Mouse (Mus musculus): ENCODE results near the gene Lmbr1l. TPM values are rescaled to one million over a fixed set of nuclear protein-coding genes. Genes with fewer than 3 reads are reported as not detected.
A peak's percentile ranks its signal among the peaks of the same experiment; 100 is the strongest.

Lmbr1l gene
- polyA plus RNA-seq (2012; ENCODE audit: insufficient read depth, insufficient read length, missing spikeins) = 22.0 and 25.7 TPM in 2 replicates

DNA sequence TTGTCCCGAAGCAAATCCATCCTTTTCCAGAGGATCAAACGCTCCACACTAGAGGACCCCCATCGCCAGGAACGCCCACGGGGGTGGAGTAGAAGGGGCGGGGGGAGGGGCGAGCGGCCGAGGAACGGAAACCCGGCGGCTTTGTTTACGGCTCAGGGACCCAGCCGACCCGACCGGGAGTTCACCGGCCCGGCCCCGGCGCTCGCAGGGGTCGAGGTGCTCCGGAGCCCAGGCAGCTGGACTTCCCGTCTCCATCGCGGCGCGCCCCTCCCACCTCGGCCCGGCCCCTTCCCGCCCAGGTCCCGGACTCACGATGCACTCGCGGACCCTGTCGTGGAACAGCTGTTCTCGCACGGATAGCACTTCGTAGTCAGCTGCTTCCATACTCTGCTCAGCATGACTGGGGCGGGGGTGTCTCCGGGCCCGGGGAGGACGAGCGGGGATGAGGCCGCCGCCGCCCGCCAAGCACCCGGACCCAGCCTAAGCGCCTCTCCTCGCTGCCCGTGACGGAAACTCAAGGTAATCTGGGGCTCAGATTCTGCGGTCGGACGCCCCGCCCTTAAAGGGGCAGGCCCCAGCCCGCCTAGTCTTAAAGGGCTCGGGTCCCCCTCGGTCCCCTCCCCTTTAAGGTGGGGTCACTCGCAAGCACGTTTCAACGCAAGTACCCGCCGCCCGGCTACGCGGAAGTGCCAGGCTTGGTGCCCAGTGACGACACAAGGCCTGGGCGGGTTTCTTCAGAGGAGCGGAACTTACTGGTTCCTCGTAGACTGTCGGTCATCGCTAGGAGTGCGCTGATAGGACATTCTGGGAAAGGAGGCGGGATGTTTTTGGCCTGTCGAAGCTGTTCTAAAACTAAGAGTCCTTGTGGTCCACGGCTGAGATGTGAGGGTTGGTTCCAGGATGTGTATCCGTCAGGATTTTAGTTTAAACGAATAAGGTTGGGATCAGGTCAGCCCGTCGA lies at the start of gene Lmbr1l:
Lmbr1l (minus strand) TSS at position 694 of the 961 bp plus-strand sequence.
- Histone ChIP-seq H3K4me1 (ENCODE audit: control insufficient read depth, insufficient read depth, low read length) (peaks cover 10% of the 10 kb centered on the region), H3K27ac (ENCODE audit: insufficient read depth, low read depth, low read length) (peak within 1 kb of the TSS; percentile 72), H3K4me3 (ENCODE audit: insufficient read depth, low read length) (peak within 1 kb of the TSS; percentile 98)
- TF ChIP-seq POLR2A (IDR thresholded peaks at IDR 0.05; ENCODE audit: borderline replicate concordance, low read depth, low read length) = no peak
- no peak for TF ChIP-seq CTCF (IDR thresholded peaks at IDR 0.05; ENCODE audit: low read depth, low read length)

DNA sequence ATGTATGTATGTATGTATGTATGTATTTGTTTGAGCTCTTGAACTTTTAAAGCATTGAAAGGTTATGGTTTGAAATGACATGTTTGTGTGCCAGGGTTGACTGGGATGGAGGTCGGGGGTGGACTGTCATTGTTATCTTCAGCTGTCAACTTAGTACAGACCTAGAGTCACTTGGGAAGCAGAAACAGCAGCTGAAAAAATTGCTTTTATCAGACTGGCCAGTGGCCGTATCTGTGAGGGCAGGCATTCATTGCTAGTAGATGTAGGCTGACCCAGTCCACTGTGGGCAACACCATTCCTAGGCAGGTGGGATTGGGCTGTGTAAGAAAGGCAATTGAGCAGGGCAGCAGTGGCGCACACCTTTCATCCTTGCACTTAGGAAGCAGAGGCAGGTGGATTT lies 41.5 kb upstream of the Lmbr1l start:
- H3K4me1 ChIP-seq (ENCODE audit: control insufficient read depth, insufficient read depth, low read length) = peaks cover 16% of the 10 kb centered on the region
- H3K27ac ChIP-seq (ENCODE audit: insufficient read depth, low read depth, low read length) = no peak overlapping the region
- no peak overlapping the region for H3K4me3 ChIP-seq (ENCODE audit: insufficient read depth, low read length)
- no peak for TF ChIP-seq CTCF (IDR thresholded peaks at IDR 0.05; ENCODE audit: low read depth, low read length)

DNA sequence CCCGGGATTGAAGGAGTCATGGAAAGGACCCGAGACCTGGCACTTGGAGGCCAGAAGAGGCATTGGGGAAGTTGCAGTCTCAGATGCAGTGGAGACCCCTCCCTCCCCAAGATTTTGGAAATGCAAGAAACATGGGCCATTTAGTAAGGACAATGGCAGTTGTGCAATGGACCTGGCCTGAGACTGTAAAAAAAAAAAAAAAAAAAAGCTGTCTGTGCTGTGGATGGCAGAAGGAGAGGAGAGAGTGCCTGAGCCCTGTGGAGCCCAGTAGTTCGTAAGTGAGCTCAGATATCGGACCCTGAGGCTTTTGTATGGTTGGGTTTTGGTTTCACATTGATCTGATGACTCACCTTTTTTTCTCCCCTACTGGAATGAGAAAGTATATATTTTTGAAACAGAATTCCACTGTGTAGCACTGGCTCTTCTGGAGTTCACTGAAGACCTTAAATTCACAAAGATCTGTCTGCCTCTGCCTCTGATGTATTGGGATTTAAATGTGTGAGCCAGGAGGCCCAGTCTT lies 40.9 kb upstream of the Lmbr1l start:
- TF ChIP-seq POLR2A (IDR thresholded peaks at IDR 0.05; ENCODE audit: borderline replicate concordance, low read depth, low read length) (no peak), CTCF (IDR thresholded peaks at IDR 0.05; ENCODE audit: low read depth, low read length) (no peak)
- Histone ChIP-seq H3K27ac (ENCODE audit: insufficient read depth, low read depth, low read length) (no peak overlapping the region), H3K4me1 (ENCODE audit: control insufficient read depth, insufficient read depth, low read length) (peaks cover 16% of the 10 kb centered on the region), H3K4me3 (ENCODE audit: insufficient read depth, low read length) (no peak overlapping the region)

DNA sequence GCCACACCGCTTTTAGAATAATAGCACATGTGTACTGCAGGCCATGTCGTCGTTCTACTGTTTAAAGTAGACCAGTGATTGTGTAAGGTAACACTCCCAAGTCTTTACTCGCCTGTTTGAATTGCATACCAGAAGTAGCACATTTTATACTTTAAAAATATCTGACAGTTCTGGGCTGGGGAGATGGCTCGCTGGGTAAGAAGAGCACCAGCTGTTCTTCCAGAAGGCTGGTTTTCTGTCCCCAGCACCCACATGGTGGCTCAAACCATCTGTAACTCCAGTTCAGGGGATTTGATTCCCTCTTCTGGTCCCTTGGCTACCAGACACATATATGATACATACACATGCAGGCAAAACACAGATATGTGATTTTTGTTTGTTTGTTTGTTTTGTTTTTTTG lies 39.4 kb upstream of the Lmbr1l start:
- H3K4me3 ChIP-seq (ENCODE audit: insufficient read depth, low read length) = no peak overlapping the region
- no peak for TF ChIP-seq CTCF (IDR thresholded peaks at IDR 0.05; ENCODE audit: low read depth, low read length)
- no peak for TF ChIP-seq POLR2A (IDR thresholded peaks at IDR 0.05; ENCODE audit: borderline replicate concordance, low read depth, low read length)
- H3K4me1 ChIP-seq (ENCODE audit: control insufficient read depth, insufficient read depth, low read length) = peaks cover 16% of the 10 kb centered on the region
- no peak overlapping the region for H3K27ac ChIP-seq (ENCODE audit: insufficient read depth, low read depth, low read length)

DNA sequence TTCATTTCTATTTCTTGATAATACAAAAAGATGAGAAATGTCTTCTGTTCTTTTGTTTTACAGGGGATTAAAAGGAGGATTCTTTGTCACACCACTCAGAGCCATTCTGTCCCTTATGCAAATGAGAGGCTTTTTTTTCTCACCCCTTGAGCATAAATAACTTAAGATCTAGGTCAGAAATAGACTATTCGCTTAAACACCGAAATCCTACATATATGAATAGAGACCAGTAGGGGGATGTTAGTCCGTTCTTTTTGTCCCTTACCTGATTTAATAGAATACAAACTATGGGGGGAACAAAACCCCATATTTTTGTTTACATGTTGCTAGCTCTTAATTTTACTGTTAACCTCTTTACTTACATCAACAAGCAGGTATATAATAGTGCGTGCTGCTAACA lies 38.0 kb upstream of the Lmbr1l start:
- no peak overlapping the region for H3K4me3 ChIP-seq (ENCODE audit: insufficient read depth, low read length)
- no peak overlapping the region for H3K27ac ChIP-seq (ENCODE audit: insufficient read depth, low read depth, low read length)
- TF ChIP-seq CTCF (IDR thresholded peaks at IDR 0.05; ENCODE audit: low read depth, low read length) (no peak), POLR2A (IDR thresholded peaks at IDR 0.05; ENCODE audit: borderline replicate concordance, low read depth, low read length) (no peak)
- H3K4me1 ChIP-seq (ENCODE audit: control insufficient read depth, insufficient read depth, low read length) = peaks cover 21% of the 10 kb centered on the region

DNA sequence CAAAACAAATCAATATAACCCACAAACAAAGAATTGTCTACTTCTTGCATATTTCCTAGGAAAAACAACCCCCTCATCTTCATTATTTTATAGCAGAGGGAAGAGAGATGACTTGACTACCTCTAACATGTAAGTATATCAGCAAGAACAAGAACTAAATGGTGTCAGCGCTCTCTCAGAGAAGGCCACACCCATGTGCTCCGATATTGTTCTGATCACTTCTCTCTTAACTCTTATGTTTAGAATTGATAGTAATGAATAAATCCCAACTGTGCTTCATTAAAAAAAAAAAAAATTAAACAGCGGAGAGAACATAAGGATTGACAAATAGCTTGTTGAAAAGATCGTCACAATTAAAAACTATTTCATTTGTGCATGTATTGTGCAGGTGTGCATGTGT lies 37.3 kb upstream of the Lmbr1l start:
- no peak overlapping the region for H3K27ac ChIP-seq (ENCODE audit: insufficient read depth, low read depth, low read length)
- H3K4me3 ChIP-seq (ENCODE audit: insufficient read depth, low read length) = no peak overlapping the region
- no peak for TF ChIP-seq CTCF (IDR thresholded peaks at IDR 0.05; ENCODE audit: low read depth, low read length)
- TF ChIP-seq POLR2A (IDR thresholded peaks at IDR 0.05; ENCODE audit: borderline replicate concordance, low read depth, low read length) = no peak
- peaks cover 21% of the 10 kb centered on the region for H3K4me1 ChIP-seq (ENCODE audit: control insufficient read depth, insufficient read depth, low read length)

DNA sequence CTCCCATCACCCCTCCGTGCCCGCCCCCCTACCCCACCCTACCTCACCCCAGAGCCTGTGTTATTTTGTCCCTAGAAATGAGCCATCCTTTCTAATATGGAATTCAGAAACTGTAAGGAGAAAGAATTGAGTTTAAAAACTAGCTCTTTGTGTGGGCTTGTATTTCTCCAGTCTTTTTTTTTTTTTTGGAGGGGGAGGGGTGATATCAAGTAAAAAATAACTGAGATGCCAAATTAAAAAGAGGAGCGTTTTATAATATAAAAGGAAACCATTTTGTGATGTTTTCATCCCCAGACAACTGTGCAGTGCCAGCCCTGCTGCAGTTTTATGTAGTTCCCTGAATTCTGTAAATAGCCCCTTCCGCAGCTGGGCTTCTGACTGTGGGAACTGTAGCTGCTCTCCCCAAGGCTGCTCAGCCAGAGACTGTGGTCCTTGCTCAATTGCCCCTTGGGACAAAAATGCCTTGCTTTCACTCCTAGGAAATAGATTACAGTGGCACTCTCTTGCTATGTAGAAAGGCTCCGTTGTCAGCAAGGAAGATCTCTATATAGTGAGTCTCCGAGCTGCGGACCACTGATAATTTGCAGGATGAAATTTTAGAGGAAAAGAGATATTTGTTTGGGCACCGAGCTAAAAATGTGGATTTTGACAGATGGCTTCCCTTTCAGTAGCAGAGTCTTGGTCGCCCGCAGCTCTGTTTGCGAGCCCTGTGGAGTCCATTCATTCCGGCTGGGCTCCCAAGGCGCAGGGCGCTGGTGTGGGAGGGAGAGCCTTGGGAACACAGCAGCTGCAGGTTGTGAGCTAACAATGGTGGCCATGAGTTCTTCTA lies 36.6 kb upstream of the Lmbr1l start:
- H3K4me1 ChIP-seq (ENCODE audit: control insufficient read depth, insufficient read depth, low read length) = peaks cover 21% of the 10 kb centered on the region
- no peak overlapping the region for H3K27ac ChIP-seq (ENCODE audit: insufficient read depth, low read depth, low read length)
- H3K4me3 ChIP-seq (ENCODE audit: insufficient read depth, low read length) = no peak overlapping the region
- TF ChIP-seq POLR2A (IDR thresholded peaks at IDR 0.05; ENCODE audit: borderline replicate concordance, low read depth, low read length) = no peak
- no peak for TF ChIP-seq CTCF (IDR thresholded peaks at IDR 0.05; ENCODE audit: low read depth, low read length)

DNA sequence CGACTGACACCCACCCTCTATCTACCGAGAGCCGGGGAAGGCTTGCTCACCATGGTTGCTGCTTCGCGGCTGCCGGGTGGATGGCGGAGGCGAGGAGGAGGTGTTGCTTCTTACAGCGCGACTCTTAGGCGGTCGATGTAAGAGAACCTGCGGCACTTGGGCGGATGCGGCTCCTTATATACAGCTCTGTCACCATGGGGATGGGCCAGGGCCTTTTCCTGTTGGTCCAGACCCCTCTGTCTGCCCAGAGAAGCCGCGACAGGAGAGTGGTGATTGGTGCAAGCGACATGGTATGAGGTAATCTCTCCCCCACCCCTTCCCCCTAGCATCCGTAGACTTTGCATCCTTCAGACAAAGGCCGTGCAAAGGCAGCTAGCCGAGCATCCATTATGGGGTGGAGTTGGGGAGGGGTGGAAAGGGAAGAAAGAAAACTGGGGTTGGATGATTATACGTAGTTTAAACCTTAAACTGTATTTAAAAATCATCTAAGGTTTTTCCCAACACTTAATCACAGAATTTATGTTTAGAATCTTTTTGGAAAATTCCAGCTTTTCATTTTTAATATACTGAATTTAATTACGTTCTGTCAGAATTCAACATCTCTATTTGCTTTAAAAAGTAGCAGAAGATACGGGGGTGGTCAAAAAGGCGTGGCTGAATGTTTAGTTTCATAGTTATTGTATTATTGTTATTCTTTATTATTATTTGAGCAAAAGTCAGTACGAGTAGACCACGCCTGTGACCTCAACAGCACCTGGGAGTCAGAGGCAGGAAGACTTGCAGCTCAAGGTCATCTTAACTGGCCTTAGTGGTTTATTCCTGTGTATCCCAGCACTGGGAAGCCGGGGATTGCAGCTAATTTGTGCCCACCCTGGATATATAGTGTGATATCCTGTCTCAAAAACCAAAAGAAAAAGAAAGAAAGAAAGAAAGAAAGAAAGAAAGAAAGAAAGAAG lies 35.6 kb upstream of the Lmbr1l start, which contains the start of the genes Gm49450 and Tuba1a:
Gm49450 (minus strand) TSS at position 151 of the 956 bp plus-strand sequence.
Tuba1a (minus strand) TSS at position 303 of the 956 bp plus-strand sequence.
- H3K4me3 ChIP-seq (ENCODE audit: insufficient read depth, low read length) = peak within 1 kb of the TSS; percentile 88
- TF ChIP-seq POLR2A (IDR thresholded peaks at IDR 0.05; ENCODE audit: borderline replicate concordance, low read depth, low read length) (no peak), CTCF (IDR thresholded peaks at IDR 0.05; ENCODE audit: low read depth, low read length) (no peak)
- peaks cover 19% of the 10 kb centered on the region for H3K4me1 ChIP-seq (ENCODE audit: control insufficient read depth, insufficient read depth, low read length)
- peak within 1 kb of the TSS; percentile 67 for H3K27ac ChIP-seq (ENCODE audit: insufficient read depth, low read depth, low read length)
